Mouse (Mus musculus) erythroid progenitor cell, adult 5-6 weeks (primary cell): ENCODE measurements at regions not wholly inside any gene's neighbourhood (a gene's known extent, or its start where the extent isn't known, plus 50 kb on each side); places are given as distances from the start of the nearest gene placed in this dataset.

Experiments used
- ATAC-seq: replicated peaks from 2 replicates; pipeline ENCODE4 v1.8.0; 2016; ENCODE audit warnings: moderate number of reproducible peaks, mild to moderate bottlenecking, moderate TSS enrichment, inconsistent platforms; ENCODE audit not compliant: poor library complexity, low FRiP score, severe bottlenecking

- no peak for ATAC-seq
These were observed 372.7 kb downstream of the Cd83 start for GRCm38 (mm10) chr13:44157236-44157635.

- ATAC-seq = no peak
These were observed 373.8 kb downstream of the Cd83 start for GRCm38 (mm10) chr13:44158364-44158763.

DNA sequence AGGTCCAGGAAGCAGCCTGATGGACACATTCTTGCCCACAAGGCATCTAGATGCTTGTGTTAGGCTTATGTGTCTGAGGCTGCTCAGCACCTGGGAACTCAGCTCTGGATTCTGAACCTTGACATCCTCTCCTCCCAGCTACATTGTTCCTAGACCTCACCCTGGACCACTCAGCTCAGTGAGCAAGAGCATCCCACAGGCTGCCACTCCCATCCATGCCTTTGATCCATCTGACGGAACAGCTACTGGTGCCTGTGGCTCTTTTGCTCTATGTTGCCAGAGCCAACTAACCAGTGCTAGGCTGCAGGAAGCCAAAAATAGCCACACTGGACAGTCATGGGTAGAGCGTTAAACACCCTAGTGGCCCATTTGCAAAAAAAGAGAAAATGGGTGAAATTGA, 374.8 kb downstream of the Cd83 start:
- no peak for ATAC-seq

- no peak for ATAC-seq
These were observed 380.2 kb downstream of the Cd83 start for GRCm38 (mm10) chr13:44164746-44165145.

DNA sequence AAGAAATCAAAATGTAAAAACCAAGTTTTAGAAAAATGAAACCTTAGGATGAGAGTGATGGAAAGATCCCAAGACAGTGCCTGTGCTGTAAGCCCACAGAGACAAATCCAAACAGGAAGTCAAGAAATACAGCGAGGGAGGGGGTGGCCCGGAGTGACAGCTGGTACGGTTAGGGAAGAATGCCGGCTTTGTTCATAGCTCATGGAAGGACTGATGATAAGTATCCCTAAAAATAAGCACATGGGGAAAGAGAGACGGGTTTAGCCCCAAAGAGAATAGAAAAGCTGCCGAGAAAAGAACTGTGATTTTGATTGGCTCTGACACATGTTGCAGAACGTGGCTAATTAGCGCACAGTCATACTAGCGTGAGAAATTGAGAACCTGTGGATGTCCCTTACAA, 382.6 kb downstream of the Cd83 start:
- no peak for ATAC-seq

GRCm38 (mm10) chr13:44168186-44168585, 383.6 kb downstream of the Cd83 start:
- ATAC-seq = no peak

DNA sequence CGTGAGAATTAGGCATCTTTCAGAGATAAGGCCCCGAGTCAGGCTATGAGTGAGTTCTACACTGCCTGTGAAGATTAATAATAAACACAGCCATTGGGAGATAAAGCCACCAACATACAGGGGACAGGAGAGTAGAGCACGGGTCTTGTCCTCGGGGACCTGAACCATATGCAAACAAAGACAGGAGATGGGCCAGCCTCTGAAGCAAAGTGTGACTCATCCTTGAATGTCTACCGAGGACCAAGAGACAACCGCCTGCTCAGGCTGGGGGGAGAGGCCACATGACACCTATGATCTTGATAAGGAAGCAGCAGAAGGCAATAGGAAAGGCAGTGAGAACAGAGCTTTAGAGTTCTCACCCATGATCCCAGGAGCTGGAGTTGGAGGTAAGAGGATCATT, 387.1 kb downstream of the Cd83 start:
- no peak for ATAC-seq

GRCm38 (mm10) chr13:44172701-44173100, 388.1 kb downstream of the Cd83 start:
- ATAC-seq = no peak

DNA sequence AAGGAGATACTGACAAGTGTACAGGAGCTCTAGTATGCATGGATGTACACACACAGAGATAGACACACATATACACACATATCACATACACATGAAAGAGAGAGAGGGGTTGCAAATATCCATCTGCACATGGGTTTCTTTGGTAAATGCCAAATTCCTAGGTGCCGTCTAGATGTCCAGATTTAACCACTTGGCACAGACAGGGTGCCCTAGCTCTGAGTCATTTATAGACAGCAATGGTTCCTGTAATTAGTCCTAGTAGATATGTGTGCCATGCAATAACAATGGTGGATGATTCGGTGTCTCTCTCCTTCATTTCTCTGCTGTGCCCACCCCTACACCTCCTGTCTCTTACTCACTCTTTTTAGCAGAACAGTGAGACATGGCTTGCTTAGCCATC, 389.7 kb downstream of the Cd83 start:
- no peak for ATAC-seq

GRCm38 (mm10) chr13:44175300-44176036, 390.9 kb downstream of the Cd83 start:
- ATAC-seq = no peak

- ATAC-seq = no peak
These were observed 391.5 kb downstream of the Cd83 start for GRCm38 (mm10) chr13:44176121-44176520.

DNA sequence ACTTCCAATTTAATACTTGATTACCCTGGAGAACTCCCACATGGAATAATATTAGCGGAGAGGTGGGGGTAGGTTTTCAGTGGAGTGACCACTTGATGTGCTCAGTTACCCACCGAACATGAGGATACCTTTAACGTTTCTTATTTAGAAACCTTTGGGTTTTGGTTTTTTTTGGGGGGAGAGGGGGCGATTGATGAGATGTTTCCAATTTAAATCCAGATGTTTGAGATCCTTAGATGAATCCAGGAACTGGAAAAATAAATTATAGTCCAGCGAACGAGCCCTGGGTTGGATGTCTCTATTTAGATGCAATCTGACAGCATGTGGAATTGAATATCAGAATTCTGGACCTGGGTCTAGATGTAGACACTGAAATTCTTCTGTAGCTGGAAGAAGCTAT, 393.4 kb downstream of the Cd83 start:
- ATAC-seq = no peak

GRCm38 (mm10) chr13:44180384-44180783, 395.8 kb downstream of the Cd83 start:
- no peak for ATAC-seq

GRCm38 (mm10) chr13:44182544-44183191, 398.1 kb downstream of the Cd83 start:
- no peak for ATAC-seq

- ATAC-seq = no peak
These were observed 410.8 kb downstream of the Cd83 start for GRCm38 (mm10) chr13:44195365-44195764.

- ATAC-seq = no peak
These were observed 421.5 kb downstream of the Cd83 start for GRCm38 (mm10) chr13:44206042-44206441.

DNA sequence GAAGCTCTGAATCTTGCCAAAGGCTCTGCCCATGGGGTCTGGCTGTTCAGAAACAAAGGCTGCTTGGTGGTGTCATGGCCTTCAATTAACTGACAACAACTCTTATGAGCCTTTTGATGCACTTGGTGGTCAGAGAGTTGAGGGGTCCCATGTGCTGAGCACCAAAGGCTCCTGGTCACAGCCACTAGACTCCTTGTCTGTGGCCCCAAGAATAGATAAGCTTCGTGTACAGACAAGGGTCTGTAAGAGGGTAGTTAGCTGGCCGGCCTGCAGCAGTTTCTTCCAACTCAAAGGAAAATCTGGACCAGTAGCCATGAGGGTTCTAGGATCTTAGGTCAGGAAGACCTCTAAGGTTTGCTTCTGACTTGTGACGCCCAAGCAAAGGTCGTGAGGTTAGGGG, 421.9 kb downstream of the Cd83 start:
- ATAC-seq = no peak

DNA sequence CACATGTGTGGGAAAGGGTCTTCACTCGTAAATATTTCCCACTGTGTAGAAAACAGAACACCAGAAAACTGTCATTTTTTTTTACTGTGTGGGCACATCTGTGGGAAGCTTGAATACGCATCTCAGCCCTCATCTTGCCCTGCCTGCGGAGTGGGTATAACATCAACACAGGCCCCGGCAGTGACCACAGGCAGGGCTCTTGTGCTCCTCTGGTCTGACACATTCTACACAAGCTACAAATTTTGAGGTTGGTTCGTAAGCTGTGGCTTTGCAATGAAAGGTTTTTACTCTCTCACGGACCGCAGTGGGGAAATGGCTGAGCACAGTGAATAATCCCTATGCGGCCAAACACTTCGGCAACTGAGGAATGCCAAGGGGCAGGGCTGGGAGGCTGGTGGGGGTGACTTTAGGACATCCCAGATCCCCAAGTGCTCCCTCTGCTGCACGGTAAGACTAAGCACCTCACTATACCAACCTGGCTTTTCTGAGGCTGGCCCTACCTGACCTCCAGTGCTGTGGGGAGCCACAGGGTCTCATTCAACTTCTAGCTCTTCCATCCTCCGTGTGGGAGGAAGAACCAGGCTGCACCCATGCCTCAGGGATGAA, 422.9 kb downstream of the Cd83 start:
- ATAC-seq = no peak

DNA sequence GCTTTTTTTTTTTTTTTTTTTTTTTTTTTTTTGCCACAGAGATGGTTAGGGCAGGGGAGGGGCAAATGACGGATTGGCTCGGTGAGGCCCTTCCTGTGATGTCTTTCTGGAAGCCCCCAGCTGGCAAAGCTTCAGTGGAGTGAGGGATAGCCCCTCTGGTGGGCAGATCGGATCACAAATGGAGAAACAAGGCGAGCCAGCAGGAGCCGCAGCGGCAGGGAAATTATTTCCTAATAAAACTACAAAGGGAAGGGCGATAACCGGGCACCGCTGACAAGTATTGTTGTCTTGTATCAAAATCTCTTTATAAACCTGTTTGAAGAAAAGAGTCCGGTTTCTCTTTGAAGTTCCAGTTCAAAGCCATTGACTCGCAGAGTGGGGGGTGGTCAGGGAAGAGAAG, 424.5 kb downstream of the Cd83 start:
- ATAC-seq = no peak

DNA sequence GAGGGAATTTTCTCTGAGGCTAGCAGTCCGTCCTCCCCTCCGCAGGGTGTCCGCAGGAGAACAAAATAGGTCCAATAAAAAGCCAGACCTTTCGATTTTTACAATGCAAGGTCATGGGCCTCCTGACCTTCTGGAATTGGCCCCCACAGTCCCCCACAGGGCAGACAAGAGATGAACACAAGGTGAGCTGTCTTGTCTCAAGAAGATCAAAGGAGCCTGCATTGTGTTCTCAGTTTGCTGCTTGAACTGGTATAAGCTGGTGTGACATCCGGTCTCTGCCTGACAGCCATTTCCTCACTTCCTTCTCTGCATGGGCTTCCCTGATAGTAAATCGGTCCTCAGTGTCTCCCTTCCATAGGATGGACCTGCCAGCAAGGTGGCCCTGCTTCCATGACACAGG, 425.5 kb downstream of the Cd83 start:
- no peak for ATAC-seq

DNA sequence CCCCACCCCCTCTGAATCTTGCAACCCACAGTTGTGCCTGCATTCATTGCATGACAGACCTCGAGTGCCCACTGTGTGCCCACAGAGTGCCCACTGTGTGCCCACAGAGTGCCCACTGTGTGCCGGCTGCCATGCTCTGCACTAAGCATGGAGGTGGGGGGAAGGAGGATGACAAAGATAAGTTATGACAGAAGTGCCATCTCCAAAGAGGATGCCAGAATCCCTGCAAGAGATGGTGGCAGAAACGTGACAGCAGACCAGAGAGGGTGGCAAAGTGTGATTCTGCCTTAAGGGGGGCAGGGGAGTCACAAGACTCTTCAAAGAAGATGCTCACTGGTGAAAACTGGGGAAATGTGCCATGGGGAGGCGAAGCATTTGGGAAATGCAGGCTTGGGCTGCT, 427.8 kb downstream of the Cd83 start:
- no peak for ATAC-seq
